In the genomic region with DNA sequence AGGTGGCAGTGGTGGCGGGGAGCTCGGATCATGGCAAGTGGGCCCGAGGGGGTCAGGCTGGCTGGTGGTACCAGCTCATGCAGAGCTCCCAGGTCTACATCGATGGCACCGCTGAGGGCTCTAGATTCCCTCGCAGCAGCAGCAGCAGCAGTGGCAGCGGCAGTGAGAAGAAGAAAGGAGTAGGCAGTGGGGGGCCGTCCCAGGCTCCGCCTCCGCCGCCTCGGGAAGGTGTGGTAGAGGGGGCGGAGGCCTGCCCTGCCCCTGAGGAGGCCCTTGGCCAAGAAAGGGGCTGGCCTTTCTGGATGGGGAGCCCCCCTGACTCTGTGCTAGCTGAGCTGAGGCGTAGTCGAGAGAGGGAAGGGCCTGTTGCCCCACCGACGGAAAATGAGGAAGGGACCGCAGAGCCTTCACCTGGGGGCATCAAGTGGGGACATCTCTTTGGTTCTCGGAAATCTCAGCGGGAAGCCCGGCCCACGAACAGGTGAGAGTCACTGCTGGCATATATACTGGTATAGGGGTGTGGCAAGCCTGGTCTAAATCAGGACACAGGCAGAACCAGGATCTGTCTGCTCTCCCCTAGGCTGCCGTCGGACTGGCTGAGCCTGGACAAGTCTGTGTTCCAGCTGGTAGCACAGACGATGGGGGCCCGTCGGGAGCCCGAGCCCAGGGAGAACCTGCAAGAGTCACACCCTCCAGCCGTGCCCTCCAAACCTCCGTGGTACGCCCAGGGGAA, we compare ENCODE assay signal across 9 mouse cellular contexts. TPM values are rescaled to one million over a fixed set of nuclear protein-coding genes. Genes with fewer than 3 reads are reported as not detected.
A peak's percentile ranks its signal among the peaks of the same experiment; 100 is the strongest.
DNase-seq lines count a peak whose midpoint lies in the region; ATAC-seq lines count a peak whose summit lies in the region.
"Had no signal": no experiment of that assay in that cellular context is flagged by ENCODE, and none has a peak within 500 bp of the region (broad histone marks: within the 10 kb centered on the region; RNA-seq: fewer than 3 reads in every experiment).

No protein-coding gene starts in this region.

- peaks cover 97% of the 10 kb centered on the region for H3K27me3 ChIP-seq in midbrain, embryonic 10.5 days (ENCODE audit: low read depth, poor library complexity, severe bottlenecking)
- peaks cover 36% of the 10 kb centered on the region; the same call in 1 of the 2 replicates for H3K27me3 ChIP-seq in midbrain, embryonic 14.5 days (ENCODE audit: control insufficient read depth, insufficient read depth, low read length)
- H3K27me3 ChIP-seq in limb, embryonic 15.5 days, result peaks cover 60% of the 10 kb centered on the region

- no peak overlapping the region for H3K9ac ChIP-seq in midbrain, embryonic 14.5 days (replicated peaks; ENCODE audit: low read length)
- H3K9ac ChIP-seq in limb, embryonic 15.5 days, result no peak overlapping the region

- ATAC-seq in midbrain, embryonic 14.5 days (ENCODE audit: low FRiP score, low TSS enrichment), result no peak
- no peak for ATAC-seq in limb, embryonic 15.5 days (ENCODE audit: insufficient number of reproducible peaks, low FRiP score, low TSS enrichment, low read depth)

- H3K4me2 ChIP-seq in midbrain, embryonic 14.5 days (ENCODE audit: low read length), result no peak overlapping the region
- H3K4me2 ChIP-seq in limb, embryonic 15.5 days, result peak overlapping the region; percentile 7

- DNase-seq in embryo, embryonic 9.5 days (ENCODE audit: extremely low spot score), result peak; percentile 29
- no peak for DNase-seq in embryo, embryonic 10.5 days (ENCODE audit: low spot score)
- DNase-seq in midbrain, embryonic 10.5 days (ENCODE audit: low spot score), result peak; percentile 34
- DNase-seq in midbrain, embryonic 14.5 days, result no peak
- DNase-seq in thymus, postnatal 25 days, result peak; percentile 51
- no peak for DNase-seq in frontal cortex, postnatal 25 days (ENCODE audit: low spot score in 2 of 2)
- DNase-seq in urinary bladder, adult 18-20 months (ENCODE audit: low spot score in 2 of 2), result no peak

- peak overlapping the region; percentile 6; the same call in 1 of the 2 replicates for H3K27ac ChIP-seq in midbrain, embryonic 10.5 days (replicated peaks)
- H3K27ac ChIP-seq in midbrain, embryonic 14.5 days (replicated peaks; ENCODE audit: low read depth, low read length), result no peak overlapping the region
- no peak overlapping the region for H3K27ac ChIP-seq in limb, embryonic 15.5 days

- WGBS in midbrain, embryonic 10.5 days, result 16% methylated on average over 31 of the region's 31 CpGs
- WGBS in midbrain, embryonic 14.5 days, result 21% methylated on average over 31 of the region's 31 CpGs
- 25% methylated on average over 31 of the region's 31 CpGs for WGBS in limb, embryonic 15.5 days

- peaks cover 48% of the 10 kb centered on the region for H3K4me1 ChIP-seq in midbrain, embryonic 10.5 days
- 0 out of 2 replicates have a peak, but pooled peaks cover 8% of the 10 kb centered on the region for H3K4me1 ChIP-seq in midbrain, embryonic 14.5 days (ENCODE audit: control insufficient read depth, insufficient read depth, low read length)
- H3K4me1 ChIP-seq in limb, embryonic 15.5 days, result peaks cover 36% of the 10 kb centered on the region

- H3K36me3 ChIP-seq in midbrain, embryonic 10.5 days, result peaks cover 54% of the 10 kb centered on the region
- peaks cover 70% of the 10 kb centered on the region for H3K36me3 ChIP-seq in midbrain, embryonic 14.5 days (ENCODE audit: control insufficient read depth, insufficient read depth, low read length)
- H3K36me3 ChIP-seq in limb, embryonic 15.5 days, result peaks cover 55% of the 10 kb centered on the region

- H3K9me3 ChIP-seq in midbrain, embryonic 10.5 days (replicated peaks), result no peaks in the 10 kb centered on the region
- H3K9me3 ChIP-seq in midbrain, embryonic 14.5 days (ENCODE audit: control insufficient read depth, low read length), result no peaks in the 10 kb centered on the region
- no peaks in the 10 kb centered on the region for H3K9me3 ChIP-seq in limb, embryonic 15.5 days

- H3K4me3 ChIP-seq in midbrain, embryonic 10.5 days, result peak overlapping the region; percentile 35
- H3K4me3 ChIP-seq in midbrain, embryonic 14.5 days (replicated peaks; ENCODE audit: low read depth, low read length), result no peak overlapping the region
- H3K4me3 ChIP-seq in limb, embryonic 15.5 days, result peak overlapping the region; percentile 3; the same call in 1 of the 2 replicates

RNA-seq across cellular contexts. Expression of a gene that starts 3.1 kb away (rescaled TPM):
- polyA plus RNA-seq in midbrain, embryonic 10.5 days (2016; fragmentation: Nextera tagmentation; extraction: Ambion mirVana), result 0.14 and 0.25 TPM in 2 replicates
- polyA plus RNA-seq in midbrain, embryonic 14.5 days (2014; fragmentation: Nextera tagmentation; extraction: Ambion mirVana), result 0.46 and 0.76 TPM in 2 replicates
- polyA plus RNA-seq in limb, embryonic 15.5 days (2015; fragmentation: Nextera tagmentation; extraction: Ambion mirVana), result 0.15 and 0.17 TPM in 2 replicates
- polyA plus RNA-seq: liver, adult 2 months had no signal

RNA-seq across cellular contexts. Expression of a gene that starts 15.9 kb away (rescaled TPM):
- polyA plus RNA-seq in midbrain, embryonic 10.5 days (2016; fragmentation: Nextera tagmentation; extraction: Ambion mirVana), result 2.9 and 6.0 TPM in 2 replicates
- polyA plus RNA-seq in midbrain, embryonic 14.5 days (2014; fragmentation: Nextera tagmentation; extraction: Ambion mirVana), result 20.9 and 21.2 TPM in 2 replicates
- 4.8 and 7.7 TPM in 2 replicates for polyA plus RNA-seq in limb, embryonic 15.5 days (2015; fragmentation: Nextera tagmentation; extraction: Ambion mirVana)

RNA-seq across cellular contexts. Expression of a gene that starts 28.6 kb away (rescaled TPM):
- 1.4 and 1.8 TPM in 2 replicates for polyA plus RNA-seq in midbrain, embryonic 10.5 days (2016; fragmentation: Nextera tagmentation; extraction: Ambion mirVana)
- polyA plus RNA-seq in midbrain, embryonic 14.5 days (2014; fragmentation: Nextera tagmentation; extraction: Ambion mirVana), result 7.9 and 12.9 TPM in 2 replicates
- 4.1 and 4.2 TPM in 2 replicates for polyA plus RNA-seq in limb, embryonic 15.5 days (2015; fragmentation: Nextera tagmentation; extraction: Ambion mirVana)

RNA-seq across cellular contexts. Expression of a gene that starts 44.0 kb away (rescaled TPM):
- 10.5 and 18.1 TPM in 2 replicates for polyA plus RNA-seq in midbrain, embryonic 10.5 days (2016; fragmentation: Nextera tagmentation; extraction: Ambion mirVana)
- 68.1 and 106 TPM in 2 replicates for polyA plus RNA-seq in midbrain, embryonic 14.5 days (2014; fragmentation: Nextera tagmentation; extraction: Ambion mirVana)
- polyA plus RNA-seq in limb, embryonic 15.5 days (2015; fragmentation: Nextera tagmentation; extraction: Ambion mirVana), result 13.9 and 18.0 TPM in 2 replicates

RNA-seq across cellular contexts. Expression of a gene that starts 57.7 kb away (rescaled TPM):
- polyA plus RNA-seq in midbrain, embryonic 10.5 days (2016; fragmentation: Nextera tagmentation; extraction: Ambion mirVana), result not detected in 2 replicates
- polyA plus RNA-seq in midbrain, embryonic 14.5 days (2014; fragmentation: Nextera tagmentation; extraction: Ambion mirVana), result not detected in 2 replicates
- not detected in 2 replicates for polyA plus RNA-seq in limb, embryonic 15.5 days (2015; fragmentation: Nextera tagmentation; extraction: Ambion mirVana)

Comparison
In these comparisons a context has a peak if more than half of its experiments do, and no peak if none do; other contexts are left out.
1. DNase-seq: peak in embryo, embryonic 9.5 days (single experiment), midbrain, embryonic 10.5 days (single experiment) and thymus, postnatal 25 days (single experiment); none in embryo, embryonic 10.5 days (single experiment), midbrain, embryonic 14.5 days (single experiment), frontal cortex, postnatal 25 days (0 of 2) and urinary bladder, adult 18-20 months (0 of 2).